Mouse (Mus musculus) skeletal muscle tissue, adult 2 months (tissue): Measurements from ENCODE around the gene Dtx3.
"Not testable (repeated sequence)": the region's sequence is repeated elsewhere in the genome, so short reads cannot be mapped to it uniquely, and the experiment has no call there.

Experiments
- DNase-seq: peaks from one replicate; pipeline ENCODE4 v3.0.0-alpha.2; 2012; ENCODE audit warnings: low read depth, low spot score

The Dtx3 gene

DNA sequence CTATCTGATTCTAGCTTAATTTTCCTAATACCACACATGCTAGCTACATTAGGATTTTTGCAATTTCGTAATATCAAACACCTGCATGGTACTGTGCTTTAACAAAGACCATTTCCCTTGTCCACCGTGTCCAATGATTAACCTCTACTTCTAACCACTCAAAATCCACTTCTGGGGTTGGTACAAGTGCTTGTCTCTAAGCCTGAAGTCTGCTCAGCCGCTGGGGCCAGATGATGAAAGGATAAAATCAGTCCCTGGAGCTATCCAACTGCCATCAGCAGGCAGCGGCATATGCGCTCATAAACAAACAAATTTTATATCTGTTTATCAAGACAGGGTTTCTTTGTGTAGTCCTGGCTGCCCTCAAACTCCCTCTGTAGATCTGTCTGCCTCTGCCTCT, 9.1 kb upstream of the Dtx3 start:
- DNase-seq: no peak

DNA sequence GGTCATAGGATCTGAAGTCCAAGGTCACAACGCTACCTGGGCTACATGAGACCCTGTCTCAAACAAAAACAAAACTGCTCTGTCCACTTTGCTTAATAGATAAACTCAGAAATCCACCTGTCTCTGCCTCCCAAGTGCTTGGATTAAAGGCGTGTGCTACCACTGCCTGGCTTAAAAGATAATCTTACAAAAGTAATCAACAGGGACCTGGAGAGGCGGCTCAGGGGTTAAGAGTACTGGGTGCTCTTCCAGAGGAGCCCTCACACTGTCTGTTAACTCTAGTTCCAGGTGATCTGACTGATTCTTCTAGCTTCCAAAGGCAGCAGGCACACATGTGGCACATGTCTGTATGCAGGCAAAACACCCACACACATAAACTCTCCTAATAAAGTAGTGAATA, 7.6 kb upstream of the Dtx3 start:
- no peak for DNase-seq

DNA sequence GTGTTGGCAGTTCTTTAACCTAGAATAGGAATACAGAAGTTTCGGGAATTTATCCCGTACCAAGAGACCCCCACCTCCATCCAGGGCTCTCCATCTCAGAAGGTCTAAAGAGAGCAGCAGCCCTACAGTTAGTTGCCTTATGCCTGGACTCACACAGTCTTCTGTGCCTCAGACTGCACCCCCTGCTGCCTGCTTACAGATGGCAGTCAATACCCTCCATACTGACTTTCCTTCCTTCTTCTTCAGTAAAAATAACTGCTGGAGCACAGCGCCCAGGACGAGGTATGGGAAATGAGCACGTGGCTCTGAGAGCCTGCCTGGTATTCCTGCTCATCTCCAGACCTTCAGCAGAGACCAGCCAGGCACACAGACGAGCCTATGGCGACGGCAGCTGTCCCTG, 4.8 kb upstream of the Dtx3 start:
- DNase-seq: no peak

DNA sequence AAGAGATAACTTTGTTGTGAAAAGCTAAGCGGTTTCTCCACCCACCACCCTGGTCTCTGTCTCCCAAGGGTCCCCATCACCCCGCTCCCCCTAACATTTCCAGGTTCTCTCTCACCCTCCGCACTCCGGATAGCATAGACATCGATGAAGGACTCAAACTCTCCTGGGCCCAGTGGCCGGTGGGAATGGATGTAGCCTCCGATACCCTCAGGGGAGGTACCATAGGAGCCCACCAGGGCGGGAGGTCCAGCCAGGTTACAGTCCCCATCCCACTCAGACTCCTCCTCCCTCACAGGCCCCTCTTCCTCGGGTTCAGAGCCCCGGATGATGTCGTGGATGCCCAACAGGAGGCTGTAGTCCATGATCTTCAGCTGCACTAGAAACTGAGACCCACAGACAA, 3.9 kb upstream of the Dtx3 start:
- no peak for DNase-seq

DNA sequence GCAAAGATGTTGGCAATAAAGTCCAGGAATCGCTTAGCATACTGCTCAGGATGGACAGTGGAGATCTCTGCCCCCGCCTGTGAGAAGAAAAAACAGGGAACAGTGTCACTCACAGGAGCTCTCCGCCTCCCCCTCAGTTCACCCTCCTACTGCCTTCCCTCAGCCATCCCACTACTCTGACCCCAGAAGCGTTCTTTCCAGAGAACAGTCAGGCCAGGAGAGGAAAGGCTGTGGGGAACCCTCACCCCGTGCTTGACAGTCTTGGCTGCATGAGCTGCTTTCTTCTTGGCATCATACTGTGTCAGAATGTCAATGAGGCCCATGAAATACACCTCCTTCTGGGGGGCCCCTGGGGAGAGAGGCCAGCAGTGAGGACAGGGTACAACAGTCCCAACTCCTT, 3.5 kb upstream of the Dtx3 start:
- no peak for DNase-seq

DNA sequence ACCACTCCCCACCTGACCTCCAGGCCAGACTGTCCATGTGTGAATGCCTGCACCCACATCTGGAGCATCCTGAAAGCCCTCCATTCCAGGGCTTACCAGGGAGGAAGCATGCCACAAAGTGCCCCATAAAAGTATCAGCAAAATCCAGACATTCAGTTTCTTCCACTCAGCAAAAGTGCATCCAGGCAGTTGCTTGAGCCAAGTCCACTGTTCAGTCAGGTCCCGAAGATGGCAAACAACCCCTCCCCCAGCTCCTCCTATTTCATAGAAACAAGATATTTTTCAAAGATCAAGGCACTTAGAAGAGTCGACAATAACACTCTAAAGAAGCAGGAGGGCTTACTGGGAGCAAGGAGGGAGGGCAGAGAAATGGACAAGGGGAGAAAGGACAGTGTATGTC, 3.0 kb upstream of the Dtx3 start:
- DNase-seq: no peak

DNA sequence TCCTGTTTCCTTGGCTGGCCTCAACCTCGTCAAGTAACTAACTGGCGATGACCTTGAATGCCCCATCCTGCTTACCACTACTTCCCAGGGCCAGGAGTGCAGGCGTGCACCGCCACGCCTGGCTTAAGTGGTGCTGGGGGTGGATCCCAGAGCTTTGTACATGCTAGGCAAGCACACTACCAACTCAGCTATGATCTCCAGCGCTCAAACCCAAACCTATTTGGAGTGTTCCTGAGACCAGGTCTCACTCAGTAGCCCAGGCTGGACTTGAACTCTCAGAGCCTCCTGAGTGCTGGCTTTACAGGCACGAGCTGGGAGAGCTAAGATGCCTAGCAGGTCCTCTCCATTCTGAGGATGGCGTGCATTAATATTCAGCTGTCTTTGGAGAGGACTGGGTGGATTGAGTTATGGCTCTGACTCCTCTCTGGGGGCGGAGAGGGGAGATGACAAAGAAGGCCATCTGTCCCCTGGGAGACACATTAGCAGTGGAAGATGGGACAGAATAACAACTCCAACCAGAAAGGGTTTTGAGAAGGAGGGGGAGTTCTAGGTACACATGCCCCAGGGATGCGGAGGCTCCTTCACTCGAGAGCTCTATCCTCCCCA, 2.1 kb upstream of the Dtx3 start:
- DNase-seq: no peak

DNA sequence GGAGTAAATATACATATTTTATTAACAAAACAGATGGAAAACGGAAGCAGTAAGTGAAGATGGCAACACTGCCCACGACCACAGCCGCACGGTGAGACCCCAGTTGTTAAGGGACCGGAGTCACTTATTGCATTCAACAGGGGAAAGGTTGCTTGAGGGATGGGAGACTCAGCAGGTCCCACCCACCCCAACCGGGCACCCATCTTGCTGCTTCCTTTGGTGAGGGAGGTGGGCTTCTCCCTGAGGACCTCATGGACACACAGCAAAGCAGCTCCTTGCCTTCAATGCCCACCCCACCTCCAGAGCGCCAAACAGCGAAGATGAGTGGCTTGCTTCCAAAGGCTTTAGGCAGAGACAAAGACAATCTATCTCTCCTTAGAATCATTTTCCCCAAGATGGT, 1.6 kb upstream of the Dtx3 start:
- DNase-seq: no peak

DNA sequence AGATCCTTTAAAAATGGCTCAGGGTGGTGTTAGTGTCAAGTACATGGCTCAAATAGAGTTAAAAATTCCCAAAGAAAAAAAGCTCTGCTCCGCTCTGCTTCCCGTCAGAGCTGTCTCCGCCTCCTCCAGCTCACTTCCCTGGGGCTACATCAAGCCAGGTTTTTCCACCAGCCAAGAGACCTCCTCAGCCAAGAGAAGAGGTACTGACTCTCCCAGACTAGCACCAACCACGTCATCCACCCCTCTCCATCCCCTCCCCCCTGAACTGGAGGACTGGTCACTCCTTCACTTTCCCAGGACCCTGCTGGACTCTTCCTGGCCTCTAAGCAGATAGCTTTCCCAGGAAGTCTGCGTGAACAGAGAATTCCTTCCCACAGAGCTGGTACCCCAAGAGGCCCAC, 864 bp upstream of the Dtx3 start:
- peak; percentile 83 for DNase-seq

DNA sequence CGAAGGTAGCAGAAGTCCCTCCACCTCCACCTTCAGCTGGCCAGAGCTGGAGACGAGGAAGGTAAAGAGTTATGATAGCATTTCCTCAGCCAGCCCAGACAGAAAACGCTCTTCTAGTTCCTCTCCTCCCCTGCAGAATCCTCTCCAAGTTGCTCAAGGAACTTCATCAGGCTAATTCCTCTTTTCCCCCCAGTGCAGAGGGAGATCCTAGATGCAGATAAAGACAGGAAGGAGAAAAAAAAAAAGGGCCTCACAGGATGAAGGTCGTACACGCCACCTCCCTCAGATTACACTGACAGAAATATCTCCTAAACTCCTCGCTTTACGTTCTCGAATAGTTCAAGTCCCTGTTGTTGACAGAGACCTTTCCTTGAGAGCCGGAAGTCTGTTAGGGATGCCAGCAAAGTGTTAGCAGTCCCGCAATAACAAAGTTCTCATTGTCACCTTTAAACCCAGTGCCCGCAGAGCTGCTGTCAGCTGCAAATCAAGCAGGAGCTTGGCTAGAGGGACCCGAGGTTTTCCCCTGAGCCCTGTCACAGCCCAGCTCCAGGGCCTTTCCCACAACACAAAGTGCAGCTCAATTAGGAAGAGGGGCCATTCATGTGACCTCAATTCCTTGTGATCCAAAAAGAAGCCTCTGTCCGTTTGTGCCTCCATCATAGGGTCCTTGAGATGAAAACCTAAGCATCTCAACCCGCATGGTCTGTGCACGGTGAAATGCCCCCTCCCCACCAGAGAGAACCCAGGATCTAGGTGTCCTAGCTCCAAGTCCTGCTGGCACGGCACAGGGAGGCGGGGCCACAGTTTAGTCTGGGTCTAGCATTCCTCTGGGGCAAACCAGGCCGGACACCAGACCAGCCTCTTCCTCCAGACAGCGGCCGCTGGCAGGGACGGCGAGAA, 850 bp downstream of the Dtx3 start:
- DNase-seq: no peak

DNA sequence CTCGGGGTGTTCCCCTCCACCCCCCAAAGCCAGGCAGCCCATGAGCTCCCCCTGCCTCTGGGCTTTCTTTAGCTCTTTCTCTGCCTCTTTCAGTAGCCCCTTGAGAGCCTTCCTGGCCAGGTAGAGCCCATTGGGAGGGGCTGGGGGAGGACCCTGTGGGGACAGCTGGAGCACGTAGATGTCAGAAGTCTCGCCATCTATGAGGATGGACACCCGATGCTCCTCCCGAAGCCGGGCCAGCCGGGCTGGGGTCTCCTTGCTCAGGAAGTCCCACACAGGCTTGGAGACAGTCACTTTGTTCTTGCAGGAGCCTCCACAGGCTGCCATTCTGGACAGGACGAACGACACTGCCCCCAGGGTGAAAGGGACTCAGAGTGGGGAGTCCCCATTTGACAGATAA, 2.5 kb downstream of the Dtx3 start:
- no peak for DNase-seq

DNA sequence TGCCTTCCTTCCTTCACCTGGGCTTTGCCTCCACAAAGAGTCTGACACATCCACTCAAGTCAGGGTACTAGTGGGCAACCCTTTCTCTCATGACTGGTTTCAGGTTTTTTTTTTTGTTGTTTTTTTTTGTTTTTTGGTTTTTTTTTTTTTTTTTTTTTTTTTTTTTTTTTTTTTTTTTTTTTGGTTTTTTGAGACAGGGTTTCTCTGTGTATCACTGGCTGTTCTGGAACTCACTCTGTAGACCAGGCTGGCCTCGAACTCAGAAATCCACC, 3.5 kb downstream of the Dtx3 start:
- not testable (repeated sequence) for DNase-seq

DNA sequence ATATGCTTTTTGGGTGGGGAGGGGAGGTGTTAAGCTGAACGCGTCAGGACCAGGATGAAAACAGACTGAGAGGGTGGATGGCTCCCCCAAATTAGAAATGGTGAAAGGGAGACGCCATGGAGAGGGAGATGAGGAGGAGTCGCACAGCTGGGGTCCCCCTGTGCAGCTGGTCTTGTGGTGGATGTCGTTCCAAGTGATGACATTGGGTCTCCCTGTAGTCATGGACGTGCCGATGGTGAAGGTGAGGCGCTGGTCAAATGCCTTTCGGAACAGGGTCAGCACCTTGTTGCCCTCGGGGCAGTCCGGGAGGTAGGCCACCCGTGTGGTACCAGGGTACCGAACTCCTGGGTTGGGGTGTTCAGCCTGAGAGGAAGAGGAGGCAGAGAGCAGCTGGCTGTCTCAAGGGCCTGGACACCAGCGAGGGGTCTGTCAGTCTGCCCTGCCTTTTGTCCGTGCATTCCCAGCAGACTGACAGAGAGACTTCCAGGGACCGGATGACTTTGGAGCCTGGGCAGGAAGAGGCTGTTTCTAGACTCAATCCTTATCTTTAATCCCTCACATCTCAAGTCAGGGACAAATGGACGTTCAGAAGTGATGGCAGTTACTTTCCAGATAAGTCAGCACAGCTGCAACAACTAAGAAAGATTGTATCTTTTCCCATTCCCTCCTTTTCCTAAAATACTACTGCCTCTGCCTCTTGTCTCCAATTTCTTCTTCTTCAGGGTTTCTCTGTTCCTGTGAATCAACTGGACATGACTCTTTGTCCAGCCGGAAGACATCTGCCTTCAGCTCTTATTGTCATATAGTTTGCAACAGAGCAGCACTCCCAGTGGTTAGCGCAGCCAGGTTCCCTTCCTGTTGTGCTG, 4.1 kb downstream of the Dtx3 start:
- no peak for DNase-seq

DNA sequence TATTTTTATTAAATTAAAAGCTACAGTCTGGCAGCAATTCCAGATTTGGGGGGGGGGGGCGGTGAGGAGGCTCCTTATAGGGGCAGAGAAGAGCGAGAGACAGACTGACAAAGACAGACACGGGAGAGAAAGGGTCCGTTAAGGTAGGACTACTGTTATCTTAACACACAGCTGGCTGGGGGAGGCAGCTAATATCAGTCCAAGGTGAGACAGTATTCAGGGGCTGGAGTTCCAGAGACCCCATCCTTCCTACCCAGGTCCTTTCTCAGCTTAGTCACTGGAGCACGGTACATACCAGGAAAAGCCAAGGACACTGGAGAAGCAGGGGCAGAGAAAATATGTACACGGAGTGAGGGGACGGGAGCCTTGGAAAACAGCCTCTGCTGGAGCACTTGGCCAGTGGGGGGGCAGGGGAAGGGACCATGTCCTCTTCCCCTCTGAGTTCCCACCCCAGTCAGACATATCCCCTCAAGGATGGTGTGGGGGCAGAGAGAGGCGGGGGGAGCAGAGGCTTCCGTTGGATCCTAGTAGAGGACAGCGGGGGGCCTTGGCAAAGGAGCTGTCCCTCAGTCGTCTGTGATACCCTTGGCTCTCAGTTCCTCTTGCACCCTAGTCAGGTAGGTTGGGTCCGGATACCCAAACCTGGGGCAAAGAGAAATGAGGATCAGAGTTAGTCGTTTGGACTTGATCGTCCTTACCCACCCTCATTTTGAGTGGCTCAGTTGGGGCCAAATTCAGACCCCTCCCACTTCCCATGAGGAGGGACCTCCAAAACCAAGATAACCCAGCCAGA, 4.9 kb downstream of the Dtx3 start:
- no peak for DNase-seq

DNA sequence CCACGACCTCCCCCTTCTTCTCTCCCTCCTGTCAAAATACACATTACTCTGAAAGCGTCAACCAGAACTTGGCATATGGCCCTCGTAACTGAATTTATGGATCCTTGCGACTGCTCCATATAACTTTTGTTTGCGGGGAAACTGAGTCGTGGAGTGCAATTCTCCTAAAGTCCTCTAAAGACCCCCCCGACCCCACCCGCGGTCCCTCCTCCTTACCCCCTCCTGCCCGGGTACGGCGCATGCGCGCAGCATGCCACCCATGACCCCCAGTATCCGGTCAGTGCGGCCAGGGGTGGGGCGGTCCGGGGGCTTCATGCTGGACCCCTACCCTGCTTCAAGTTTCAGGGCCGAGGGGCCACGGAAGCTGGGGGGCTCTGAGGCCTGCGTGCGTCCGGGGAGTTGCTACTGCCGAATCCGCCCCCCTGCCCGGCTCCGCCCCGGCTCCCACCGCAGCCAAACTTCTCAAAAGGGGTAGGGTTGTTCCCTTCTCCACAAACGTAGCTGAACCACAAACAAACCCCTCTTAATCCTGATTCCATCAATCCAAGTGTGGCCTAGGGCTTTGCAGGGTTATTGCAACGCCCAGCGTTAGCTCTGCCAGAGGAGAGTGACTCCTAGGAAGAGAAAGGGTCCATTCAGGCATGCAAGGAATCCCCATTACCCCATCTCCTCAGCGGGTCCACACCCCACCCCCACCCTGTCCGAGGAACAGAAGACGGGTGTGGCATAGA, 5.7 kb downstream of the Dtx3 start, which contains the start of gene Arhgef25:
Arhgef25 (minus strand) TSS at position 433 of the 731 bp plus-strand sequence.
- peak; percentile 61 for DNase-seq

DNA sequence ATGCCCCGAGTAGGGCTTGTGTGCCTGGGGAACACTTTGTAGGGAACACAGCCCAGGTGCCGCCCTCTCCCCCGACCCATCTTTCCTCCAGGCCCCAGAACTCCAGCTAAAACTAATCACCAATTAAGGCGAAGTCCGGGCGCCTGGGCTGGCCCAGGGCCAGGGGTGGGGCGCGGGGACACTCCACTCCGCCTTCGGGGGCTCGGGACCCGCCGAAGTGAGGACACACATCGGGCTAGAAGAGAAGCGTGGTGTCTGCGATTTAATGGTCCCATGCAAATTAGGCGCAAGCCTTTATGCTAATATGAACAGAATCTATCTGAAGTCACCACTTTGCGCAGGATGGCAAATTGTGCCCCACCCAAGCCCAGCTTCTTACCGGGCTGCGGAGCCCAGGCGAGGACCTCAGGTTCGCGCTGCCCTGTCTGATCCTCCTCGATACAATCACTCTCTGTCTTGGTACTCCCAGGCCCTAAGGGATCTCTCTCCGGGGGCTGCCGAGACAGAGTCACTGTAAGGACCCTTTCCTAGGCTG, 6.3 kb downstream of the Dtx3 start:
- DNase-seq: no peak

DNA sequence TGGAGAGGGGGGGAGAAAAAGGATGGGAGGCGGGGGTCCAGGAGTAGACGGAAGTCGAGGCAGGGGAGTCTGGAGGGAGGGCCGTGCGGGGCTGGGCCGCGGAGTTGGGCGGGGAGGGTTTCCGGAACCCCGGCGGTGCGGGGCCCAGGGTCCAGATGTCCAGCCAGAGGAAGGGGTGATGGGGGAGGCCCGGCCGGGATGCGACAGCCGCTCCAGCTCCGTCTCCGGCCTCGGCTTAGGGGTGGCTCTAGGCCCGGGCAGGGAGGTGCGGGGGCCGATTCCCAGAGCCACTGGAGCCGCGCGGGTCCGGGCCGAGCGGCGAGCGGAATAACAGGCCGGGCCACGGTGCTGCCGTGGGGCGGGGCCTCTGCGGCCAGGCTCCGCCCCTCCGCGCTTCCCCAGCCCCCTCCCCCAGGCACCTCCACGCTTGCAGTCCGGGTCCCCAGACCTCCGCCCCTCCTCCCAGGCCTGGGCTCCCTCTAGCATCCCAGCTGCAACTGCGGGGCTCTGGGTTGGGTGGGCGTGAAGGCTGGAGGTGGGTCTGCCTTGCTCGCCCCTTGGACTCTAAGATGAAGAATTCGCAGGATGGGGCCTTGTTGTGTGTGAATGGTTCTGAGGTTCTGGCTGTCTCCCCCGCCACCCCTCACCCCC, 6.9 kb downstream of the Dtx3 start:
- DNase-seq: peak; percentile 44

DNA sequence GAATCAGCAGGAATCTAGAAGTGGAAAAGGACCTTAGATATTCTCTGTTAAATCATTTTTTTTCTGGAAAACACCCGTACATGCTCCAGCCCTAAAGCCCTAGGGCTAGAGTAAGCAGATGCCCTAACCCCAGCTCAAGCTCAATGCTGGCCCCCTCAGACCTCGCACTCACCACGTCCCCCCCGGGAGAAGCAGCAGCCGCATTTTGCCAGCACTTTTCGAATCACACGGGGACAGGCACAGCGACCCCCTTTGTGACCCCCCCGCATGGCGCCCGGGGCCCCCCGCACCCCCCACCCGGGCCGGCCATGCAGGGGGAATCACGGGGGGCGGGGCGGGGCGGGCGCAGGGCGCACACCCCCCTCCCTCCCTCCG, 7.5 kb downstream of the Dtx3 start:
- DNase-seq: no peak

DNA sequence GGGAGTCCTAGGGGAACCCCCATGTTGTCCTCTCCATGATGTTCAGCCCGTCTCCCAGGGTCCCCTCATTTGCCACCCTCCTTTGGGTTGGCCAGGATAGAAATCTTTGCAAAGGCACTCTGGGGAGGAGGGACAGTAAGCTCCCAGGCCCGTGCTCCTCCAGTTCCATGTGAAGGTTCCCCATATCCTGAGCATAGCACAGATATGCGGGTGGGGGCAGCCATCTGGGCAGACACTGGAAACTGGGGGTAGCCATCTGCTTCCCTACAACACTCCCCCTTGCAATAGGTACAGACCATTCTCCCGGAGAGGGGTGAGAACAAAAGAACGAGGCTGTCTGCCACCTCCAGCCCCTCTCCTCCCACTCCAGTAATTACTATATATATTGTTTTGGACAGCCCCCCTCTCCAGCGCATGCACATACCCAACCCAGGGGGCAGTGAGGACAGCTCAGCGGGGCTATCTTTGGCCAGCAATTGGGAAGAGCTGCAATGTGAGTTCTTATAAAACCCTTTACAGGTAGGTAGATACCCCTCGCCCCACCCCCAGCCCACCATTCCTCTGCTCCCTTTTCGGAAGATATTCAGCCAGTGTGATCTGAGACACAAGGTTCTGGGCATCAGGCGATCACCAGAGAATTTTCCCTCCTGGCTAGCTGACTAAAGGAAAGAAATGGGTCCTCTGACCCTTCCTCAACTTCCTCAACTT, 8.0 kb downstream of the Dtx3 start:
- DNase-seq: no peak

DNA sequence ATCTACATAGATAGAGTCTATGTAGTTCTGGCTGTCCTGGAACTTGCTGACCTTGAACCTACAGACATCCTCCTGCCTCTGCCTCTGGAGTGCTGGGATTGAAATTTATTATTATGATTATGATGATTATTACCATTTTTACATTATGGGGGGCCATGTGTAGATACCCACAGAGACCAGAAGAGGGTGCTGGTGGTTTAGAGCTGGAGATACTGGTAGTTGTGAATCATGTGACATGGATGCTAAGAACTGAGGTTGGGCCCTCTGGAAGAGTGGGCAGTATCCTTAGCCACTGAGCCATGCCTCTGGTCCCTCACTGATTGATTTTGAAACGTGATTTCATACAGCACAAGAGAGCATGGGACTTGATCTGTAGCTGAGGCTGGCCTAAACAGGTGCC, 9.1 kb downstream of the Dtx3 start:
- no peak for DNase-seq
